Mouse (Mus musculus) right cerebral cortex, postnatal 25 days (tissue): ENCODE measurements around the gene Lsr.
A peak's percentile ranks its signal among the peaks of the same experiment; 100 is the strongest.

Experiments used
- DNase-seq: peaks from one replicate; pipeline ENCODE4 v3.0.0; 2022

Lsr gene

DNA sequence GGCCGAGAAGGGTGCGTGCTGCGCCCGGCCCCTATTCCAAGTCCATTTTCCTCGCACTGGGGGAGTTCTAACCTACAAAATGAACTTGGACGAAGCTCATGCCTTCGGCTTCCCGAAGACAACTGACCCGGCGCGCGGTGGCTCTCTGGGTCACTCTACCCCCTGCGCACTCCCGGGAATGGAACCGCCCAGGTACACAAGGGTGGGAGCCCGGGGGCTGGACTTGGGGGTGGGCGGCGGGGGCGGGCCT lies at the start of gene Lsr:
Lsr (minus strand) TSS at position 214 of the 250 bp plus-strand sequence.
- no peak for DNase-seq

DNA sequence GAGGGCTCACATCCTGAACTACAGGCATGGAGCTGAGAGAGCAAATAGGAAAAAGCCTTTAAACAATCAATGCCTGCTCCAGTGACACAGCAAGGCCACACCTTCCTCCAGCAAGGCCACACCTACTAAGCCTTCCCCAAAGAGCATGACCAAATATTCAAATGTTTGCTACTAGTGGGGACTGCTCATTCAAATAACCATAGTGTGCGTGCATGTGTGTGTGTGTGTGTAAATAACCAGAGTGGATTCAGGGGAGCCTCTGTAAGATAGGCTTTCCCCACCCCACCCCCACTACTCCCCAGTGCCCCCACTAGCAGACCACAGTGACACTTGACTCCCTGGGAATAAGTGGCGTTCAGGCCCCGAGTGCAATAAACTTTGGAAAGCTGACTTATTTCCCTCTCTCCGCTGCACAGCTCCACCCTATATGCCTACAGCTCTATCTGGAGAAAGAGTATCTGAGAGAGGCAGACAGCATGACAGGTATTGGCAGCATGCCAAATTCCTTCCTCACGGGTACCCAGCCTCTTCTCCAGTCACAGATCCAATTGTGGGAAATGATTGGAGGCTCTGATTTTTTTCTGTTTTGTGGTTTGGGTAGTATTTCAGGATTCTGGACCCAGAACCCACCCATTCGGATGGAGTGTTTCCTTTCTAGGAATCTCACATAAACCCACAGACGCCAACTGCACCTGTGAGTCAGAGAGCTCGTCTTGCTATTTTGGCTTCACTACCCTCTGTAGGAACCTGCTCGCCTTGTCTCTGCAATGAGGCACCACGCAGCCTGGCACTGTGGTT lies 44.0 kb upstream of the Lsr start:
- peak; percentile 71 for DNase-seq

DNA sequence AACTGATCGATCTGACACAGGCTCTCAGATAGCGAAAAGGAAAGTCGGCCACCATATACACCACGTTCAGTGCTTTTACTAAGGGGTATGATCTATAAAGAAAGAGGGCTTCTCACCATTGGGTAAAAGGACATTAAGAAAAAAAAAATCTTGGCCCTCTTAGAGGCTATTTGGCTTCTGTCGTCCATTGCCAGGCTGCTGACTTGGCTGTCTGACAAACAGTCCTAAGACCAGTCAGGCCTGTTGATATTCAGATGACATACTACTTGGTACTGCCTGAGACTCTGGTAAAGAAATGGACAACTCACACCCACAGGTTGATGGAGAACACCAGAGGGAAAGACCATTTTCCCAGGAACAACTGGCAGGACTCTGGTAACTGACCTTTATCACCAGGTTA lies 39.7 kb upstream of the Lsr start:
- no peak for DNase-seq

DNA sequence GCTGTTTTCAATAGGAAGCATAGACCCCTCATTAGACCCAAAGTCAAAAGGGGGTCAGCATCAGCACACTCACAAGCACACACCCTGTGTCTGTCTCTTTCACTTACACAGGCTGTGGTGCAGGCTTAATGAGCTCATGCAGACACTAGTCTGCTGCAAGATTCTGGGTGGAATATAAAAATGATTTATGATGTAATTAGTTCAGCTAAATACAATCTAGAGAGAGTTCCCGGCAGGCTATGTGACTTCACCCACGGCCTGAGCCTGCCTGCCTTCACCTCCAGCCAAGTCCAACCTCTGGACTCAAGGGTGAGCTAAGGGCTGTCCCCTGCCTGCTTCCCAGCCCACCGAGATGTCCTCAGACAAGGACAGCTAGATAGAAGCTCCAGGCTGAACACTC lies 35.6 kb upstream of the Lsr start:
- DNase-seq, result no peak

DNA sequence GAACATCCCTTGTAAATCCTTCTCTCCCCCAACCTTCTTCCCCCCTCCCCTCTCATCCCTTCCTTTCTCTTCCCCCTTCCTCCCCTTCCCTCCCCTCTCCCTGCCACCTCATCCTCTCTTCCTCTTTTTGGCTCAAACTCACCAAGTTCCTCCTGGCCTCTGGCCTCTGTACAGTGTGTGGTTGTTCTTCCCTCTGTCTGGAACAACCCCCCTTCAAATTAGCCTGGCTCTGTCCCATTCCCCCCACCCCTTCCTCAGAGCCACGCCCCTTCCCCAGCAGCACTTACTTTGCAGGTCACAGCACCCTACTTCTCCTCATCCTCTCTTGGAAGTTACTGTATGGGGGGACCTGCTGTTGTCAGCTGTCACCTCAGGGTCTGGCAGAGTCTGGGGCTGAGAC lies 34.9 kb upstream of the Lsr start:
- no peak for DNase-seq

DNA sequence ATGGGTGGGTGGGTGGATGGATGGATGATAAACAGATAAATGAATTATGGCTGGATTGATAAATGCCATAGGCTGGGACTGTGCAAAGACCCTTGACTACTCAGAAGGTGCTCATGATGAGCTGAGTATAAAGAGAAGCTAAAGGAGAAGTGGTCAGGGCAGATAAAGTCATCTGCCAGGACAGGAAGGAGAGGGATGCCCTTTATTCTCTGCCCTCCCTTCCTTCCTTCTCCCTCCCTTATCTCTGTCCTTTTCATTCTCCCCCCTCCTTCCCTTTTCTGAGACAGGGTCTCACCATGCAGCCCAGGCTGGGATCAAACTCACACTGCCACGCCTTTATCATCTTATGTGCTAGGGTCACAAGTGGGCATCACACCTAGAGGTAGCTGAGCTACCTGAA lies 34.5 kb upstream of the Lsr start:
- no peak for DNase-seq

DNA sequence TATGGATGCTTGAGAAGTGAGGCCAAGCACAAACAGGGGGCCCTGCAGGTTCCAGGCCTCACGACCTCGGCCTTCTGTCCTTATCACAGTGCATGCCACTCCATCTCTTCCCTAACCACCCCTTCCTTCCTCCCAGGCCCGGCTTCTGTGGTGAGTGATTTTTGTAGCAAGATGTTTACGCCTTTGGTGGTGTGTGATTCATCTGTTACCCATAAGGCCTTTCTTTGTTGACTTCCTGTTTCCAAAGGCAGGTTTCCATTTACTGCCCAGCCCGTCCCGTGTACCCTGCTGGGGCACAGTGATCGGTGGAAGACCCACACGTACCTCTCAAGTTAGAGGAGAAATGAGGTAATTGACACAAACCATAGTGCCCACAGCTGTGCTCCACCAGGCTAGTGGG lies 29.4 kb upstream of the Lsr start:
- DNase-seq, result no peak

DNA sequence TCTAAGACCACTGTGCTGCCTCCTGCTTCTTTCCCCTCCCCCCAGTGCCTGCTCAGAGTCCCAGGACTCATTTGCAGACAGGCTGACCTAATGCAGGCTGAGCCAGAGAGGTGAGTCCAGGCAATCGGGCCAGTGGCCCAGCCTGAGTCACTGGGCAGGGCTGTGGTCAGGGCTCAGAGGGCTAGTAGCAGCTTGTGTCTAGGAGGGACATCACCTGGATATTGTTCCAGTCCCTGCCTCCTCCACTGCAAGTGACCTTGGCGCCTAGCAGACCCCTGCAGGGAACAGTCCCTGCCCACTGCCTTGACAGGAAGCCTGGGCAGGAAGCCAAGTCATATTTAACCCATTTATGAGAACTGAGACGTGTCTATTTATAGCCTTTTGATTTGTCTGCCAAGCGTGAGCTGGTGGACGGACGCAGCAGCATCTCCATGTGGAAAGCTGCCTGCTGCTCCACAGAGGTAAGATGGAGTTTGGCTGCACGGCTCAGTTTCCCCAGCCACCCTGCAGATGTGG lies 27.3 kb upstream of the Lsr start:
- peak; percentile 5 for DNase-seq

DNA sequence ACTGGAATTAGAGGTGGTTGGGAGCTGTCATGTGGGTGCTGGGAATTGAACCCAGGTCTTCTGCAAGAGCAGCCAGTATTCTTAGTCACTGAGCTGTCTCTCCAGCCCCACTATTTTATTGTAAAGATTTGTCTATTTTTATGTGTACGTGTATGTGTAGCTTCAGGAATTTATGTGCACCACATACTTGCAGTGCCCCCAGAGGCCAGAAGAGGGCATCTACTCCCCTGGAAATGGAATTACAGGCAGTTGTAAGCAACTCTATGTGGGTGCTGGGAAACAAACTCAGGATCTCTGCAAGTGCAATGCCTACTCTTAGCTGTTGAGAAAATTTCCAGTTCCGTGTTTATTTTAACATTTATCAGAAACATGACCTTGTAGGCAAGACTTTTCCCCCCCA lies 23.2 kb upstream of the Lsr start:
- DNase-seq, result no peak

DNA sequence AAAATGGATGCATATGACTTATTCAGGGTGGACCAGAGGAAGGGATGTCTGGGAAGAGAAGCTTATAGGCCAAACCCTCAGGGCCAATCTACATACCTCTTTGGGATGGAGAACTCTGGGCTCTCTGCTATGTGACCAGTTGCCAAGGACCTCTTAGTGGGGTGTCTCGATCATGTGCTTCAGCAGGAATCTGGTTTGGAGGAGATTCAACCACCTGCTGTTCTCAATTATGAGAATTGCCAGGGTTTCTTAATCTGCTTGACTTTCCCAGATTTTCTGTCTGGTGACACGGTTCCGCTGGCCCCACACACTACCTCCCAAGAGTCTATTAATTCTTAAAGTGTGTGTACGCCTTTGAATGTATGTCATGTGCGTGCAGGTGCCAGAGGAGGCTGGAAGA lies 20.7 kb upstream of the Lsr start:
- no peak for DNase-seq

DNA sequence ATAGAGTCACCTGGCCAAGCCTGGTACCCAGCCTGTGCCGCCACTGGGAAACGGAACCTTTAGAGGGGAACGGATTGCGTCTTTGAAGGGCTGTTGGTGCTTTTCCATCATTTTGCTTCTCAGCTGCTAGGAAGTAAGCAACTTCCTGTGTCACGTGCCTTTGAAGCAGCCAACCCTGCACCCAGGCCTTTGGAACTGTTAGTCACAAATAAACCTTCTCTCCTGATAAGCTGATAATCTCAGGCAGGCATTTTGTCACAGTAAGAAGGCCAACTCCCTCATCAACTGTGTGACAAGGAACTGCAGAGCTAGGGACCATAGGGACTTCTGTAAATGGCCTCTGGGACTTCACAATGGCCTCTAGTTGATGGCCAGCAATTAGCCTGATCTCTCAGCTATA lies 18.9 kb upstream of the Lsr start:
- no peak for DNase-seq

DNA sequence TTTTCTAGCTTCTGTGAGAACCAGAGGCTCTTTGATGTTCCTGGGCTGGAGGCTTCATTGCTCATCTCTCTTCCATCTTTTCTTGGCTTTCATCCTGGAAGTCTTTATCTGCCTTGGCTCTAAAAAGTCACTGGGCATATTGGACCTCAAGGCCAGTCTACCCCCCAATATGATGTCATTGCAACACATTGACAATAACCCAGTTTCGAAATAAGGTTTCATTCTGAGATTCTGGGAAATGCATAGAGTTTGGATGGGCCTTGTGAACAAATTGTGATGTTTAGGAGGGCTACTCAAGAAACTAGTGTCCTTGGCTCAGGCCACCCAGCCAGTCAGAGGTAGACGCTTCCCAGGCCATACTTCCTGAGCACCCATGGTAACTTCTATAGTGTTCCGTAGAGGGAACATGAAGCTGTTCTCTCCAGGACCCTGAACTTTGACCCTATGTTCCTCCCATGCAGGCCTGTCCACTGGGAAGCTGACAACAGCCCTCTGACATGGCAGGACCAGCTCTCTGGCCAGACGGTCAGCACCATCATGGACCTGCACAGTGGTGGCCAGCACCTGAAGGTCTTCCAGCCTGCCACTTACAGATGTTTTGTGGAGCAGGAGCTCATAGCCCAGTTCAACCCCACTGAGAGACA lies 15.4 kb upstream of the Lsr start:
- DNase-seq, result no peak

DNA sequence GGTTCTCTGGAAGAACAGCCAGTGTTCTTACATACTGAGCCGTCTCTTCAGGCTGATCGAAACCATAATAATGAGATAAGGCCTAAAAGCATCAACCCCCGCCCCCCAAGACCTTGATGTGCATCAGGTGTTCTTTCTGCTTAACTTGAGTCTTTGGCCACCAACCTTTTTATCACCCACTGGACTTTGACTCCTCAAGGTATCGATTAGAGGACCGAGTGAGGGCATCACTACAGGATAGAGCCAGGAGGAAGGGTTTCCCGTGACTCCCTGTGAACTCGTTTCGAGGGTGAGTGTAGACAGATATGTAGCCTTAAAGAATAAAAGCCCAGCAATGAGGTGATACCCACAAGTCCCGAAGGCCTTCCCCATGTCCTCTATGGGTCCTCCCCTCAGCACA lies 12.1 kb upstream of the Lsr start:
- DNase-seq, result no peak

DNA sequence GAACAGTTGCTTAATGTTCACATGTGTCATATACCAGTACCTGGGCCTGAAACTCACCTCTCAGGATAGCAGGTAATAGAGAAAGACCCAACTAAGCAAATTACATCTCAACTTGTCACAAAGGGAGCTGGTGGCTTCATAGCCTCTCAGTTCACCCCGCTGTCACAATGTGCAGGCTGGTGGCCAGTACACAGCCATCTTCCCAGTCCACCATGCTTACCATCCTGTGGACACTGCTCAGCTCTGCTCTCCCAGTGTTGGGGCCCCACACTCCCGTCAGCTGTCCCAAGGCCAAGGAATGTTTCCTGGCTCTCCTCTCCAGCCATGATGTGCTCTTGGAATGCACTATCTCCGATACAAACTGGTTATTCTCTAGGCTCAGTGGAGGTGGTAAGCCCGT lies 8.4 kb upstream of the Lsr start:
- no peak for DNase-seq

DNA sequence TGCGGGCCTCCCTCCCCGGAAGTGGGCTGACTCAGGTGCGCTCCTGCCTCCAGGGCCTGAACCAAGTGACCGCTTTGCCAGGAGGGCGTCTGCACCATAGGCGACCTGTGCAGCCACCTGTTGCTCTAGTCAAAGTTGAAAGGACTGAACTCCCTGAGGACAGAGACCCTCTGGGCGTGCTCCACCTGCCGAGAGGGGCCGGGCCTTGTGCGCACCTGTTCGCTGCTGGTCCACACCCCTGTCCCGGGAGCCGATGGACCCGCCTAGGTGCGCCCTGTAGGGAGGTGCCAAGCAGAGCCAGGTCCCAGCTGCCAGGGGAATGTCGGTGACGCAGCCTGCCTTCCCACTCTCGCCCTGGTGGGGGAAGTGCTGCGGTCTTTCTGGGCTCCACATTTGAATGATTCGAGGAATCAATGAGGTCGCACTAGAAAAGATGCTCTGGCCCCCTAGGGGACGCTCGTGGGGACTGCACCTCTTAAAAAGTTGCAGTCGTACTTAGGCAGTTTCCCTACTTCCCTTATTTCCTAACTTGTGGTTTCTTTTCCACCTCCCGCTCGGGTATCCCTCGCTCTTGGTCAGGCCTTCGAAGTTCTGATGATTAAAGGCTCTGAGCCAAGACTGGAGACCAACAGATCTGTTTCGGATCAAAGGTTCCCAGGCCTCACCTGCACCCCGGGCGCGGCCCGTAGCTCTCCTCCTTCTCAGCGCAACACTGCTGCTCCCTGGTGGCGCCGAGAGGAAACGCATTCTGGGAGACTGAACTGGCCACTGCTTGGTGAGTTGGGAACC lies 431 bp upstream of the Lsr start, which contains the start of gene Fam187b:
Fam187b (plus strand) TSS at position 290 of the 789 bp plus-strand sequence.
- peak; percentile 71 for DNase-seq

DNA sequence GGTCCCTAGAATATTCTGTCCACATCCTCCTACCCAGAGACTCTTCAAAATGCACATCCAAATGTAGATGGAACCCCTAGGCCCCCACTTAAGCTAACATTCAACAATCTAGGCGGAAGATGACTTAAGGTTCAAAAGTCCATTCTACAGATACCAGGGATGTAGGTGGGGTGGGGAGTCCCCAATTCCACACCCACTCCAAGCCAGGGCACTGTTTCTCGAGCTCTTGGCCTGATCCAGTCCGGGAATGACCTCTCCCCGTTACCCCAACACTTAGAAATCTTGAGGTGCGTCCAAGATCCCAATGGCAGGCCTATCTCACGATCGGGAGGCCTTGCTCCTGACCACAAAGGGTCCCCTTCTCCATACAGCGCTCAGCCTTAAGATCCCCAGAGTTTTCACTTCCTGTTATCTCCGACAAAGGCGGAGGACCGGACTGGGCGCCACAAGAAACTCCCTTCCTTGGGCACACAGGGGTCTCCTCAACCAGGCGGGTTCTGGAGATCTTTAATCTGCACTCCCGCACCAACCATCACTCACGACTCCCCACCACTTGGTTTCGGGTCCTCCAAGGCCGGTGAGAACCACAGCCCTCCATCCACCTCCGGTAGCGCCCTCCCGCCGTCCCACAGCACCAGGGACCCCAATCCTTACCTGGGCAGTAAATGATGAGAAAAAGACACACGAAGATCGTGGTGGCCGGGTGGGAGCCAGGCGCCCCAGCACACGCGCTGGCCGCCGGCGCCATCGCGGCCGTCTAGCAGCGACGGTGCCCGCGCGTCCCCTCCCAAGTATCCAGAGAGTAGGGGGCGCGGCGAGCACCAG lies 626 bp downstream of the Lsr start:
- DNase-seq, result no peak

DNA sequence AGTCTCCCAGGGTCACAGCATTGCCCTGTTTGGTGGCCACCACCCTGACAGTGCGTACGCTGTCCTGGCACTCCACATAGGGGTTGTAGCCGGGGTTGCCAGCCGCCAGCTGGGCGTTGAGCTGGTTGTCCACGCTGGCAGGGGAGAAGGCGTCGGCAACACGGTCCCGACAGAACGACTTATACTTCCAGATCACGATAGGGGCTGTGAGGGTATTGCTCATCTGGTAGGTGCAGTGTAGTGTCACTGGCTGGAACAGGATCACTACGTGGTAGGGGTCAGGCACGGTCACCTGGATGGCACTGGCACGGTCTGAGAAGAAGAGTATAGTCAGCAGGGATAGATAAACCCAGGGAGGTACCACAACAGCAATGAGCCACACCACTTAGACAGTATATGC lies 1.4 kb downstream of the Lsr start:
- DNase-seq, result no peak

DNA sequence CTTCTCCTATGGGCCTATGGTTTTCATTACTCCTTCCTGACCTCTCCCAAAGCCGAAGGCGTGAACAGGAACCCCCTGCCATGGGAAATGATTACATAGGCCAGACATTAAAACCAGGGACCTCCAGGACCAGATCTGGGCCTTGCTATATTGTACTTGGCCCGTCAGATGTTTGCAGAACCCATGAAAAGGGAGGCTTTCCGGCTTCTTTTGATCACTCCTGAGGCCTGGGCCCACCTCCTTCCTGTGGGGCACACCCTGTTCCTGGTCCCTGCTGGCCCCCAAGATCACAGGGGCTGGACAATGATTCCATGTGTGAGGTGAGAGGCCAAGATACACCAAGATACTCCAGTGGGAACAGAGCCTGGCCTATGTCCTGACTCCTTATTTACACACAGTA lies 4.1 kb downstream of the Lsr start:
- DNase-seq, result no peak

DNA sequence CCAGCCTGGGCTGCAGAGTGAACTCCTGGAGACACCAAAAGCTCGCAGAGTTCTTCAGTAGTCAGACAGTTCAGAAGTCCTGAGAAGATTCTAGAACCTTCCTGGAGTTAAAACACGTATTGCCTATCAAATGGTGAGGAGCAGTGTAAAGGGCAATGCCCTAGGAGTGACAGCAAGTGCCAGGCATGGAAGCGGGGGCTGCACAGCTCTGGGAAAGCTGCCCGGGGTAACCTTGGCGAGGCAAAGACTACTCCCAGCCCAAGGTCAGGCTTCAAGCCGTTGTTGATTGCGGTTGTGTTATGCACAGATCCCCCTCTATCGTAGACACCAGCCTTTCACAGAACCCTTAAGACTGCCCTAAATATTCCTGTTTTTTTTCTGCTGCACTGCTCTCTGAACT lies 4.7 kb downstream of the Lsr start:
- no peak for DNase-seq

DNA sequence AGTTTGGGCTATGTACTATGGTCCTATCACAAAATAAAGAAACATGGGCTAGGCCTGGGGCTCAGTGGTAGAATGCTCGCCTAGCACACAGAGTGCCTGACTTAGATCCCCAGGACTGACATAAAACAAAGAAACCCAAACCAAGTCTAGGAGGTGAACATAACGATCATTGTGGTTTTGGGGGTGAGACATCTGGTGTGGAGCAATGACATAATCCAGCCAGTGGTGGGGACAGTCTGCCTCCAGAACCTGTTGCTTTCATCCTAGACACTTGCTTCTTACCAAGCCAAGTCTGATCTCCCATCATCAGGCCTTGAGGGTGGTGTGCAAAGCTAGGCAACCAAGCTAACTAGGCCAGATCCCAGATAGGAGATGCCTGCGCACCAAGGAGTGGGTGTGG lies 6.6 kb downstream of the Lsr start:
- no peak for DNase-seq

DNA sequence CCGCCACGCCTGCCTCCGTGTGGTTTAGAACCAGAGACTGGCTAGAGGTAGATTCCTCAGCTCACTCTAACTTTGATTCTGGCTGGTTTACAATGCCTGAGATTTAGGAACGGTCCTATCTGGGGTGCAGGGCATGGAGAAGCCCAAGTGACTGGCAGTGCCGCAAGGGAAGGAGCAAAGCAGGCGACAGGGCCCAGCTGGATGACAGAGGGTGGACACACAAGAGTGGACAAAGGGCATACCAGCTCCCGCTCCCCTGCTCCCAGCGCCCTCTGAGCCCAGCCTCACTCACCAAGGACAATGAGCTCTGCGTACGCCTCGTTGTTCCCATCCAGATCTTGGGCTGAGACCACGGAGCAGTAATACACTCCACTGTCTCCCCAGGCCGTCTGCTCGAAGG lies 7.6 kb downstream of the Lsr start:
- no peak for DNase-seq

DNA sequence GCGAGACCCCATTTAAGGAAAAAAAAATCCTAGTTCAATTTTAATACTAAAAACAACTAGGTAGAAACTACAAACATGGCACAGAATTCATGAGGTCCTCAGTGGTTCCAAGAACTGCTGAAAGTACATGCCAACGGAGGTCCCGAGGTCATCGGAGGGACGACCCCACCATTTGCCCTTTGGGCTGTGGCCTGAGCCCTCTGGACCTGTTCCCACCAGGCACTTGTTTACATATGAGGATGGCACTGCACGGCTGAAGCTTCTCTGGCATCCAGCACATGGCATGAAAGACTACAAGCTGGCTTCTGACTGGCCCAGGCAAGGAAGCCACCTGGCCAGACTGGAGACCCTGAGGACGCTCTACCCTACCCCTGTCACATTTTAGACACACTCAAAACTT lies 8.9 kb downstream of the Lsr start:
- no peak for DNase-seq

DNA sequence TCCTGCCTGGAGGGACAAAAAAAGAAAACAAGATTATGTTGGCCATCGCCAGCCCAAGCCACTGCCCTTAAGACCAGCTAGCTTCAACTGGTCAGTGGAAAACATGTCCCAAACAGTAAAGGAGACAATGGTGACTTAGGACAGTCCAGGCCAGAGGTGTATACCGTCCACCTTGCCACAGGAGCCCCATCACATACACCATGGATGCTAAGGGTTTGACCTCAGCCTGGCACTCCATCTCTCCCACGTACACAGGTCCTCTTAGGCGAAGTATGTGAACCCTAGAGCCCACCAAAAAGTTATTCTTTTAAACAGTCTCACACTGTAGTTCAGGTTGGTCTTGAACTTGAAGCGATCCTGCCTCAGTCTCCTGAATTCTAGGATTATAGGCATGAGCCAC lies 10.4 kb downstream of the Lsr start:
- DNase-seq, result no peak
